Mouse (Mus musculus) T-cell, adult 66 days (primary cell): Measurements from ENCODE around the gene Ctsm. TPM values are rescaled to one million over a fixed set of nuclear protein-coding genes. Genes with fewer than 3 reads are reported as not detected.

ENCODE experiments used
- total RNA-seq, 2 experiments: library from RNA; stranded (reverse); gene quantifications; 3 replicates in 1 of 2; 4 replicates in 1 of 2; pipeline ENCODE4 v1.2.4; 2023

Ctsm gene
- not detected for total RNA-seq

GRCm38 (mm10) chr13:61541631-61542030 is at the start of gene Ctsm:
Gene Ctsm (minus strand): TSS chr13:61541839.

GRCm38 (mm10) chr13:61570027-61570426 is 28.4 kb upstream of the Ctsm start, which contains the start of gene Cts3:
Gene Cts3 (minus strand): TSS chr13:61570127.

GRCm38 (mm10) chr13:61568074-61568473 is 26.4 kb upstream of the Ctsm start, which contains the start of gene Gm49352:
Gene Gm49352 (minus strand): TSS chr13:61568174.

Other genes starting within 250 kb of the Ctsm start
- not detected for gene Cts7, start 183.6 kb downstream of the Ctsm start, total RNA-seq
- gene Gm49352, start 26.3 kb upstream of the Ctsm start, total RNA-seq: not detected
- gene Cts3, start 28.3 kb upstream of the Ctsm start, total RNA-seq: not detected